Mouse (Mus musculus) neural tube, embryonic 15.5 days (tissue): Measurements from ENCODE around the gene Dtx3. TPM values are rescaled to one million over a fixed set of nuclear protein-coding genes. Genes with fewer than 3 reads are reported as not detected.
"Not testable (repeated sequence)": the region's sequence is repeated elsewhere in the genome, so short reads cannot be mapped to it uniquely, and the experiment has no call there.

Source experiments
- ATAC-seq: fragments of 200-750 bp; cut with Nextera tagmentation; 2 replicates; pipeline ENCODE4 v1.8.0; 2017; ENCODE audit warnings: mild to moderate bottlenecking, moderate TSS enrichment, moderate library complexity; ENCODE audit not compliant: low FRiP score
- H3K27ac ChIP-seq: fragments of 300-500 bp; sonication (generic); replicated peaks from 2 replicates; pipeline ENCODE4 v1.5.1; 2015; ENCODE audit warnings: mild to moderate bottlenecking, inconsistent platforms
- H3K27me3 ChIP-seq: fragments of 300-500 bp; sonication (generic); replicated peaks from 2 replicates; pipeline ENCODE4 v1.6.1; 2015; ENCODE audit warnings: inconsistent platforms
- H3K36me3 ChIP-seq: fragments of 300-500 bp; sonication (generic); 2 replicates; pipeline ENCODE4 v1.6.1; 2015; ENCODE audit warnings: inconsistent platforms
- H3K4me1 ChIP-seq: fragments of 300-500 bp; sonication (generic); 2 replicates; pipeline ENCODE4 v1.6.1; 2015; ENCODE audit warnings: inconsistent platforms
- H3K4me2 ChIP-seq: fragments of 300-500 bp; sonication (generic); 2 replicates; pipeline ENCODE4 v1.6.1; 2015; ENCODE audit warnings: inconsistent platforms, mild to moderate bottlenecking, moderate library complexity
- H3K4me3 ChIP-seq: fragments of 300-500 bp; sonication (generic); replicated peaks from 2 replicates; pipeline ENCODE4 v1.5.1; 2015; ENCODE audit warnings: mild to moderate bottlenecking, inconsistent platforms
- H3K9ac ChIP-seq: fragments of 300-500 bp; sonication (generic); replicated peaks from 2 replicates; pipeline ENCODE4 v1.6.1; 2015; ENCODE audit warnings: mild to moderate bottlenecking, inconsistent platforms
- H3K9me3 ChIP-seq: fragments of 300-500 bp; sonication (generic); replicated peaks from 2 replicates; pipeline ENCODE4 v1.6.1; 2016; ENCODE audit warnings: inconsistent platforms
- WGBS: fragments of 180-500 bp; shearing (Covaris S2); methylation state at CpG from one replicate; pipeline ENCODE4 v1.1.7; 2015; ENCODE audit warnings: mixed read lengths; 5-methylcytosine and 5-hydroxymethylcytosine counted together
- polyA plus RNA-seq: library from polyadenylated mRNA; unstranded; fragments of >200 nt; fragmentation: Nextera tagmentation; extraction: Ambion mirVana; gene quantifications from 2 replicates; pipeline ENCODE4 v1.2.1, GENCODE M21; 2015

Gene Dtx3
- polyA plus RNA-seq, 1 experiment from 2014 or later: 245 TPM

DNA sequence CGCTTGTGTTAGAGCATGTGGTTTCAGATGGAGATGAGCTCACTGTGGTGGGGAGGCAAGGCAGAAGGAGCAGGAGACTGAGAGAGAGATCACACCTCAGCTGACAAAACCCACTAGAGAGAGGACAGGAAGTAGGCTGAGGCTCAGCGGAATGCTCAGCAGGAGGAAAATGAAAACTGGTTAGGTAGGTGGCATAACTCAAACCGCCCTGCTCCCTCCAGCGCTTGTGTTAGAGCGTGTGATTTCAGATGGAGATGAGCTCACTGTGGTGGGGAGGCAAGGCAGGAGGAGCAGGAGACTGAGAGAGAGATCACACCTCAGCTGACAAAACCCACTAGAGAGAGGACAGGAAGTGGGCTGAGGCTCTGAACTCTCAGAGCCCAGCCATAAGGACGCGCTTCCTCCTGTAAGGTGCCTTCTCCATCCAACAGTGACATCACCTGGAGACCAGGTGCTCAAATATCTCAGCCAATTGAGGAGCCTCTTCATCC is 32.7 kb downstream of the Dtx3 start:
- H3K4me1 ChIP-seq: peaks cover 20% of the 10 kb centered on the region
- not testable (repeated sequence) for H3K9ac ChIP-seq, H3K27me3 ChIP-seq, H3K27ac ChIP-seq, H3K36me3 ChIP-seq, H3K9me3 ChIP-seq, ATAC-seq, H3K4me3 ChIP-seq, H3K4me2 ChIP-seq
- 59% methylated on average over 7 of the region's 7 CpGs for WGBS

DNA sequence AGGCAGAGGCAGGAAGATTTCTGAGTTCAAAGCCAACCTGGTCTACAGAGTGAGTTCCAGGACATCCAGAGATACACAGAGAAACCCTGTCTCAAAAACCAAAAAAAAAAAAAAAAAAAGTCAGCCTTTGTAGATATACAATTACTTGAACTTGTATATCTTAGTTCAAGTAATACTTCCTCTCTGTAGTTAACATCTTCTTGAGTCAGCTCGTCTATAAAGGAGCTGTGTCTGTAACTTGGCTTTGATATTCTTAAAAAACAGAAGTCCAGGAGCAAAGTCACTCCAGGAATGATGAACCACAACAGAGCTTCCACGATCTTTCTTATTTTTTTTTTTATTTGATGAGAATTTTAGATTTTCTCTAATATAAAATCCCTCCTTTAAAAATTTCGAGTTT is 34.8 kb downstream of the Dtx3 start:
- peaks cover 5% of the 10 kb centered on the region for H3K4me1 ChIP-seq
- ATAC-seq: no peak
- H3K36me3 ChIP-seq: no peaks in the 10 kb centered on the region
- H3K27ac ChIP-seq: no peak overlapping the region
- no peaks in the 10 kb centered on the region for H3K27me3 ChIP-seq
- H3K4me2 ChIP-seq: no peak overlapping the region
- 82% methylated on average over 3 of the region's 3 CpGs for WGBS
- no peak overlapping the region for H3K4me3 ChIP-seq
- H3K9me3 ChIP-seq: no peaks in the 10 kb centered on the region
- no peak overlapping the region for H3K9ac ChIP-seq

DNA sequence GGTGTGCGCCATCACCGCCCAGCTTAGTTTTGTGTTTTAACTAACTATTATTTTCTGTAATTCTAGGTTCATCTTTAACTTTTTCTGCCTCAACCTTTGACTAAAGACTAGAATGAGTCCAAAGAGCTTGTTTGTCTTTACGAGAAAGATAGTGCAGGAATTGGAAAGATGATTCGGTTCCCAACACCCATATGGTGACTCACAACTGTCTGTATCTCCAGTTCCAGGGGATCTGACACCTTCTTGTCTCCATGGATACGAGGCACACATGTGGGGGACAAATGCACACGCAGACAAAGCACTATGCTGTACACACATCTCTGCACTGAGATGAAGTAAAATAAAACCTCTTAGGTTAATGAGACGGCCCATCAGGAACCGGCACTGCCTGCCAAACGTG is 35.4 kb downstream of the Dtx3 start:
- Histone ChIP-seq H3K9ac (no peak overlapping the region), H3K36me3 (no peaks in the 10 kb centered on the region), H3K9me3 (no peaks in the 10 kb centered on the region), H3K4me2 (no peak overlapping the region), H3K4me3 (no peak overlapping the region), H3K27ac (no peak overlapping the region), H3K4me1 (peaks cover 5% of the 10 kb centered on the region), H3K27me3 (no peaks in the 10 kb centered on the region)
- ATAC-seq: no peak
- 83% methylated on average over 9 of the region's 9 CpGs for WGBS

DNA sequence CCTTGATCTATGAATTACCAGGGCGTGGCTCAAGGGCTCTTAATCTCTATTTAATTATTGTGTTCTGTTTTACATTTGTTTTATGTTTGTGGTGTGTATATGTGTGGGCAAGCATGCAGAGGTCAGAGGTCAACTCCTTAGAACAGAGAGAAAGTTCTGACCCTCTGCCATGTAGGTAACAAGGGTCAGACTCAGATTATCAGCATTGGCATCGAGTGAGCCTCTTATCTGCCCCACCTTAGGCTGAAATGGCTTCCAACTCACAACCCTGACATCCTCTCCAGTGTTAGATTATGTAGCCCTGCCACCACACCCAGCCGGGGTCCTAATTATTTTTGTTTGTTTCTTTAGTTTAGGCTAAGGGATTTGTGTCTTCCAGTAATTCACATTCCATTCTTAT is 37.1 kb downstream of the Dtx3 start:
- no peak overlapping the region for H3K4me3 ChIP-seq
- H3K4me1 ChIP-seq: no peaks in the 10 kb centered on the region
- H3K9me3 ChIP-seq: no peaks in the 10 kb centered on the region
- no peaks in the 10 kb centered on the region for H3K27me3 ChIP-seq
- no peaks in the 10 kb centered on the region for H3K36me3 ChIP-seq
- H3K4me2 ChIP-seq: no peak overlapping the region
- ATAC-seq: no peak
- no peak overlapping the region for H3K9ac ChIP-seq
- WGBS: 86% methylated on average over 3 of the region's 3 CpGs
- H3K27ac ChIP-seq: no peak overlapping the region

DNA sequence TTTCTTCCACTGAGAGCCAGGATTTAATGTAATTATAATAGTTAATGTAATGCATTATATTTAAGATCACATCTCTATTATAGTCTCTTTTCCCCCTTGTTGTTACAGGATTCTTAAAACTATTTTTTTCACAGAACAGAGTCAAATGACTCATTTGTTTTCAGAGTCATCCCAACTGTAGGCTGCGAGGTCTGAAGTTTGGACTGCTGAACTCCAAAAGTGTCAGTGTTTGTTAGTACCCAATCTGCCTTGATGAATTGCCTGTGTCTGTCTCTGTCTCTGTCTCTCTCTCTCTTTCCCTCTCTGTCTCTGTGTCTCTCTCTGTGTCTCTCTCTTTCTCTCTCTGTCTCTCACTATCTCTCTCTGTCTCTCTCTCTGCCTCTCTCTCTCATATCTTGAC is 39.0 kb downstream of the Dtx3 start:
- Histone ChIP-seq H3K9ac (no peak overlapping the region), H3K27me3 (no peaks in the 10 kb centered on the region), H3K36me3 (no peaks in the 10 kb centered on the region), H3K27ac (no peak overlapping the region), H3K4me1 (no peaks in the 10 kb centered on the region), H3K4me2 (no peak overlapping the region), H3K4me3 (no peak overlapping the region), H3K9me3 (no peaks in the 10 kb centered on the region)
- 88% methylated on average over 1 of the region's 1 CpGs for WGBS
- ATAC-seq: no peak

DNA sequence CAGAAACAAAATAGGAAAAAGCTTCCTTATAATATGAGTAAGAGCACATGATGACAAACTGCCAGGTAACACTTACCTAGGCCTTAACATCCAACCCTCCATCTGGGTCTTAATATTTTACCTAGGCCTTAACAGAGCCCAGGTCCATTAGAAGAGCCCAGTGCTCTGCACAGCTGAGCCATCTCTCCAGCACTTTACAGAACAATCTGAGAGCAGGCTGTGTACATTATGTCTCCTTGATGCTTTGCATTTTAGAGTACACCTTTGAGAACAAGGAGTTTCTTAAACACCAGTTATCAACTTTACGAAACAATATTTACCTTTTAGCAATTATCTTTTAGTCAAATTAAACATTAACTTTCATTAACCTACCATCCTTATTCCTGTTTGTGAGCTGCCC is 39.4 kb downstream of the Dtx3 start:
- Histone ChIP-seq H3K27me3 (no peaks in the 10 kb centered on the region), H3K9me3 (no peaks in the 10 kb centered on the region), H3K9ac (no peak overlapping the region), H3K4me1 (no peaks in the 10 kb centered on the region), H3K27ac (no peak overlapping the region), H3K36me3 (no peaks in the 10 kb centered on the region), H3K4me2 (no peak overlapping the region), H3K4me3 (no peak overlapping the region)
- WGBS: 100% methylated on average over 1 of the region's 1 CpGs
- no peak for ATAC-seq

DNA sequence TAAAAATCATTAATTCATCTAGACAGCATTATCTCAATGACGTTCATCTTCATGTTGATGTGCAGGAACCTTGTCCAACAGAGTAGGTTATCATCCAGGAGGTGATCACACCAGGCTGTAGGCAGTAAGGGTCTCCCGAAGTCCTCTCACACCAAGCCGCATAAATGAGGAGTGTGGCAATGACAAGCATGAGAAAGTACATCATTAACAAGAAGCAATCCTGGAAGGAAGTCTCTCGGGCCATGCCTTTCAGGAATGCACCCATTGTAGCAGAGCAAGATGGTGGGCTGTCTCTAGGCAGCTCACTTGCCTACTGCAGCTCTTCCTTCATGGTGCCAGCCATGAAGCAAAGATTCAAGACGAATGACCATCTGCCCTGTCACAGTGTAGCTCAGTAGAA is 40.9 kb downstream of the Dtx3 start:
- Histone ChIP-seq H3K36me3 (no peaks in the 10 kb centered on the region), H3K27me3 (no peaks in the 10 kb centered on the region), H3K4me3 (no peak overlapping the region), H3K4me1 (no peaks in the 10 kb centered on the region), H3K9ac (no peak overlapping the region), H3K4me2 (no peak overlapping the region), H3K9me3 (no peaks in the 10 kb centered on the region), H3K27ac (no peak overlapping the region)
- 89% methylated on average over 5 of the region's 5 CpGs for WGBS
- no peak for ATAC-seq

DNA sequence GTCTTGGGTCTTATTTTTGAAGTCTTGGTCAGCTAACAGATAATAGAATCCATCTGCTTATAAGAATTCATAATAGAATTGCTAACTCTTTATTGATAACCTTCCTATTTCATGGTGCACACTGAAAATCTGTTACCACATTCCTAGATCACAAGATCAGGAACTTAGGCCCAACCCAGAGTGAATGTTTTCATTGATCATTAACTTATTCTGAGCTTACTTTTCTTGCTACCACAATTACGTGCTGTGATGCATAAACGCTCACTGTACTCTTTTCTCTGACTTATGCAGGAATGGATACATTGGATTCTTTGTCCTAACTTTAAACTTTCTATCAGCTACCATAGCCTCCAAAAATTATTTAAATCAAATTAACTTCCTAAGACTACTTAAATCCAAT is 41.3 kb downstream of the Dtx3 start:
- no peak overlapping the region for H3K9ac ChIP-seq
- H3K4me1 ChIP-seq: no peaks in the 10 kb centered on the region
- H3K4me2 ChIP-seq: no peak overlapping the region
- H3K4me3 ChIP-seq: no peak overlapping the region
- ATAC-seq: no peak
- 96% methylated on average over 2 of the region's 2 CpGs for WGBS
- no peaks in the 10 kb centered on the region for H3K9me3 ChIP-seq
- no peaks in the 10 kb centered on the region for H3K27me3 ChIP-seq
- no peak overlapping the region for H3K27ac ChIP-seq
- H3K36me3 ChIP-seq: no peaks in the 10 kb centered on the region

DNA sequence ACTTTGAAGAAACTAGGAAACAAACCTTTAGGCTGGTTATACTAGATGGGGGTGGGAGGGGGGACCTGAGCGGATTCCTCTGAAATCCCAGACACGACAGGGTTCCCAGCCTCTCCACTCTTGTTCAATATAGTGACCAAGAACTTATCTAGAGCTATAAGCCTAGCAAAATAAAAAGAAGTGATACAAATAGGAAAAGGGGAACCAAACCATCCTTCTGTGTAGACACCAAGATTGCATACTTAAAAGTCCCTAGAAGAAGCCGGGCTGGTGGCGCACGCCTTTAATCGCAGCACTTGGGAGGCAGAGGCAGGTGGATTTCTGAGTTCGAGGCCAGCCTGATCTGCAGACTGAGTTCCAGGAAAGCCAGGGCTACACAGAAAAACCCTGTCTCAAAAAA is 42.2 kb downstream of the Dtx3 start:
- H3K27ac ChIP-seq: no peak overlapping the region
- H3K9me3 ChIP-seq: no peaks in the 10 kb centered on the region
- H3K4me3 ChIP-seq: no peak overlapping the region
- H3K27me3 ChIP-seq: no peaks in the 10 kb centered on the region
- H3K9ac ChIP-seq: no peak overlapping the region
- no peak overlapping the region for H3K4me2 ChIP-seq
- no peaks in the 10 kb centered on the region for H3K4me1 ChIP-seq
- no peaks in the 10 kb centered on the region for H3K36me3 ChIP-seq
- 97% methylated on average over 7 of the region's 7 CpGs for WGBS
- no peak for ATAC-seq

DNA sequence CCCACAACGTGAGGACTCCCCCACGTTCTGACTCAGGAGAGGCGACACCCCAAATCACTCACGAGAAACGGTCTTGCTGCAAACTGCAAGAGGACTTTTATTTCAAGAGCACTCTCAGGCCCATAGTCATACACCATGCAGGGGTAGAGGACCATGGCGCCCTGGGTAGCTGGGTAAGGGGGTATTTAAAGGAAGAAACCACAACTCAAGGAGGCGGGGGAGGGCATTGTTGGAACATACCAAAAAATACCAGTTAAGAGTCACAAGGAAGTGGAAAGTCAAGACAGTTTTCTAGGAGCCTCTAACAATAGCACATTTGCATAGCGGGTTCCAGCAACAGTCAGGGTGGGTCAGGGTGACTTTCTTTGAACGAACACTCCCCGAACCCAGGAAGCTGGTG is 43.0 kb downstream of the Dtx3 start:
- H3K4me2 ChIP-seq, ATAC-seq, H3K9me3 ChIP-seq, H3K27me3 ChIP-seq, H3K27ac ChIP-seq, H3K36me3 ChIP-seq, H3K9ac ChIP-seq, H3K4me1 ChIP-seq, H3K4me3 ChIP-seq: not testable (repeated sequence)
- 90% methylated on average over 10 of the region's 10 CpGs for WGBS

DNA sequence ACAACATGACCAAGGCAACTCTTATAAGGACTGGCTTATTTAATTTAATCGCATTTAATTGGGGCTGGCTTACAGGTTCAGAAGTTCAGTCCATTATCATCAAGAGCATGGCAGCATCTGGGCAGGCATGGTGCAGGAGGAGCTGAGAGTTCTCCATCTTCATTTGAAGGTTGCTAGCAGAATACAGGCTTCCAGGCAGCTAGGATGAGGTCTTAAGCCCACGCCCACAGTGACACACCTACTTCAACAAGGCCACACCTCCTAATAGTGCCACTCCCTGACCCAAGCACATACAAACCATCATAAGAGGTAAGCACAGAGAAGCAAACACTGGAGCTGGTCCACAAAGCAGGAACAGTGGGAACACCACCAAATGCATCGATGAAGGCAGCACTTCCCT is 44.3 kb downstream of the Dtx3 start:
- not testable (repeated sequence) for H3K36me3 ChIP-seq, H3K4me2 ChIP-seq, H3K27me3 ChIP-seq, H3K4me1 ChIP-seq, H3K27ac ChIP-seq, H3K9me3 ChIP-seq, ATAC-seq, H3K9ac ChIP-seq, H3K4me3 ChIP-seq
- WGBS: 94% methylated on average over 3 of the region's 3 CpGs

DNA sequence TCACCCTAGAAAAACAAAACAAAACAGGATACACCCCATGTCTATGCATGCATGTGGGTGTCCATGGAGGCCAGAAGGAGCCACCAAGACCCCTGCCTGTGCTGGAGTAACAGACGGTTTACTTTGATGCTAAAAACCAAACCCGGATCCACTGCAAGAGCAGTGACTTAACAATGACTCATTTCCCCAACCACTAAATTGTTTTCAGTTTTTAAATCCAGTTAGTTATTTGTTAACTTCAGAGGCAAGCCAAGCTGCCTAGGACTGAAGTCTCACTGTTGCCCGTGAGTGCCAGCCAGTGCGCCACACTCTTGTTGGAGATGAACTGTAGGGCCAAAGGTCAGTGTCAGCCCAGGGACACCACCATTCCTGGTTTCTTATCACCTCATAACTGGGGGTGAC is 45.1 kb downstream of the Dtx3 start:
- no peak overlapping the region for H3K4me3 ChIP-seq
- WGBS: 85% methylated on average over 4 of the region's 4 CpGs
- H3K36me3 ChIP-seq: no peaks in the 10 kb centered on the region
- no peaks in the 10 kb centered on the region for H3K27me3 ChIP-seq
- H3K4me2 ChIP-seq: no peak overlapping the region
- H3K27ac ChIP-seq: no peak overlapping the region
- no peak overlapping the region for H3K9ac ChIP-seq
- no peaks in the 10 kb centered on the region for H3K4me1 ChIP-seq
- no peak for ATAC-seq
- no peaks in the 10 kb centered on the region for H3K9me3 ChIP-seq

DNA sequence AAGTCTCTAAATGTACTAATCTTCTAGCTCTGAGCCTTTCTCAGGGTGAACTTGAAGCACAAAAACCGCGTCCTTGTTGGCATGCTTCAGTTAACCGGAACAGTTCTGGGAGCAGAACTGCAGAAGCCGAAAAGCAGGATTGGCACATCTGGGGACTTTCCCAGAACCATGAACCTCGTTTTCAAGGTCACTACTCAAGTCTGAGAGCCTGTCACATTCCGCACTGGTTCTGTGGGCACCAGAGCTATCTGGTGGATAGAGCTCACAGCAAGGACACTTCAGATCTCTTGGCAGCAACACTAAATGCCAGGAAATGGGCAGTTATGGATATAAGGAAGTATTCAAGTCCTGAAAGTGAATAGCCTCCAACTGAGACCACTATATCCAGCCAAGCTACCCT is 48.4 kb downstream of the Dtx3 start:
- no peak for ATAC-seq
- Histone ChIP-seq H3K4me2 (no peak overlapping the region), H3K27me3 (no peaks in the 10 kb centered on the region), H3K36me3 (no peaks in the 10 kb centered on the region), H3K9ac (no peak overlapping the region), H3K27ac (no peak overlapping the region), H3K4me3 (no peak overlapping the region), H3K9me3 (no peaks in the 10 kb centered on the region), H3K4me1 (no peaks in the 10 kb centered on the region)
- 78% methylated on average over 6 of the region's 6 CpGs for WGBS
